Mouse (Mus musculus): ENCODE measurements around the gene 2410002F23Rik. TPM values are rescaled to one million over a fixed set of nuclear protein-coding genes. Genes with fewer than 3 reads are reported as not detected.
A peak's percentile ranks its signal among the peaks of the same experiment; 100 is the strongest.
"Not testable (repeated sequence)": the region's sequence is repeated elsewhere in the genome, so short reads cannot be mapped to it uniquely, and the experiment has no call there.

The 2410002F23Rik gene
- 100 to 1,000 TPM; 169 to 191 TPM for total RNA-seq (2021)

- intact Hi-C loops (cut with DNase I): no loop called here
- DNase-seq: peak; percentile 96
Observed at GRCm38 (mm10) chr7:44246055-44246983, at the start of gene 2410002F23Rik, which contains the start of gene 1700028J19Rik. Gene 2410002F23Rik (plus strand): TSS chr7:44246722. Gene 1700028J19Rik (minus strand): TSS chr7:44246695.

GRCm38 (mm10) chr7:44197891-44198290 is 48.6 kb upstream of the 2410002F23Rik start, which contains the start of gene Klk1b3:
Gene Klk1b3 (plus strand): TSS chr7:44198191.
- intact Hi-C loops (cut with DNase I): no loop called here
- no peak for DNase-seq

- intact Hi-C loops (cut with DNase I); DNase-seq: not testable (repeated sequence)
Observed at GRCm38 (mm10) chr7:44207135-44207534, 39.4 kb upstream of the 2410002F23Rik start, which contains the start of gene Klk1b4. Gene Klk1b4 (plus strand): TSS chr7:44207435.

DNA sequence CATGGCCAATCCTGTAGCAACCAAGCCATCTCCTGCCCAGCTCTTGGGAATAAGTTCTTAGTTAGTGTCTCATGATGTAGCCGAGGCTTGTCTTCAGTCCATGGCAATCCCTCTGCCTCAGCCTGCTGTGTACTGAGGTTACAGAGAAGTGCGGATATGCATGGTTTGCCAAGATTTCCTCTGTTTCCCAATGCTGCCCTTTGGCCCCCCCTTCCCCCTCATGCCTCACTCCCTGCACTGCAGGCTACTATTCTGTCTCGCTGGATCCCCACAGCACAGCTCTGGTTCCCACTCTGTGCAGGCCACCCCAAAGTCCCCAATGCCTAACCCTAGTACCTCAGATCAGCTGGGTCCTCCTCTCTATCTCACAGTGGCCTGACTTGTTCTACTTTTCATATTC is 38.2 kb upstream of the 2410002F23Rik start:
- intact Hi-C loops (cut with DNase I): no loop called here
- DNase-seq: no peak

- intact Hi-C loops (cut with DNase I): no loop called here
- DNase-seq: no peak
Observed at GRCm38 (mm10) chr7:44215645-44216044, 30.9 kb upstream of the 2410002F23Rik start, which contains the start of gene Klk1b5. Gene Klk1b5 (plus strand): TSS chr7:44215945.

- DNase-seq; intact Hi-C loops (cut with DNase I): not testable (repeated sequence)
Observed at GRCm38 (mm10) chr7:44221601-44222000, 24.9 kb upstream of the 2410002F23Rik start.

DNA sequence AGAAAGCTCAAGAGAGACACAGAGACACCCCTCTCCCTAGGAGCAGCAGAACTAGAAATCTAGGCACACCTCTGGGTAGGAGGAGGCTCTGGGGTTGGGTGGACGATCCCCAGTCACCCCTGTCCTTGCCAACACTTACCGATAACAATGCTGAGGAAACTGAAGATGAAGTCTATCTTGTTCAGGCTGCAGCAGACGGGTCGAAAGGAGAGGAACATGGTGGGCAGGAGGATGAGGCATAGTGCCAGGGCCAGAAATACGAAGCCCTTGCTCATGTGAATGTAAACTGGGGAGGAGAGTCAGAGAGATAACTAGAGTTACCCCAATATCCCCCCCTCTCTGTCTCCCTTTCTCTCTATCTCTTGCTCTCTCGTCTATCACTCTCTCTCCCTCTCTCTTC is 24.2 kb upstream of the 2410002F23Rik start:
- intact Hi-C loops (cut with DNase I); DNase-seq: not testable (repeated sequence)

DNA sequence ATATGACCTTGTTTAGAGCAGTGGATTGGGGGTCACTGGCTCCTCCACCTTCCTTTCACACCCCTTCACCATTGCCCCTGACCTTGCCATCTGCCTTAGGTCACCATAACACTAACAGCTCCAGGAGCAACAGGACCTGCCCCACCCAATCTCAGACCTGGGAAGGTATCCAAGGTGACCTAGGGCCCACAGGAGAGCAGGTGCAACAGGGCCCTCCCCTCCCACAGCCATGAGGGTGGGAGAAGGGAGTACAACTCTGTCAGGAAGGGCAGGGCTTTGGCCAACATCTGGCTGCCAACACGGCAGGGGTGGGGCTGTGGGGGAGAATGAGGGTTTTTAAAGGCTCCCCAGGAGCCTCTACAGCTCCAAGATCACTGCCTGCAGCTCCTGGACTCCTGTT is 21.4 kb upstream of the 2410002F23Rik start, which contains the start of gene Klk1:
Klk1 (plus strand) TSS at position 285 of the 400 bp plus-strand sequence.
- intact Hi-C loops (cut with DNase I): no loop called here
- DNase-seq: no peak

DNA sequence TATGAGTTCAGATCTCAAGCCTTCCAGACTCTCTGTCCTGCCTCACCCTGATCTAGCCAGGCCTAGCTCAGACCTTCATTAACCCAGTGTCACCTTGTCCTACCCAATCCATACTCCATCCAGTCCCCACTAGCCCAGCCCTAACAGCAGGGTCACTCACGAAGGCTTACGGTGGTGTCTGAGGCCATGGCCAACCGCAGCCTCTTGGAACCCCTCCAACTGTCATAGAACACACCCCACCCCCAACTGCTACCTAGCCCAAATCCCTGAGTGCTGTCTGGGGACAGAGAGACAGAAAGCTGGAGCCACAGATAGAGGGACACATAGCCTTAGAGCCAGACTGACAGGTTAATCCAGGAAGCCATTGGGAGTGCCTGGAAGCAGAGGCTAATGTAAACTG is 10.6 kb upstream of the 2410002F23Rik start, which contains the start of gene Gm36864:
Gm36864 (plus strand) TSS at position 269 of the 400 bp plus-strand sequence.
- no peak for DNase-seq
- intact Hi-C loops (cut with DNase I): no loop called here

DNA sequence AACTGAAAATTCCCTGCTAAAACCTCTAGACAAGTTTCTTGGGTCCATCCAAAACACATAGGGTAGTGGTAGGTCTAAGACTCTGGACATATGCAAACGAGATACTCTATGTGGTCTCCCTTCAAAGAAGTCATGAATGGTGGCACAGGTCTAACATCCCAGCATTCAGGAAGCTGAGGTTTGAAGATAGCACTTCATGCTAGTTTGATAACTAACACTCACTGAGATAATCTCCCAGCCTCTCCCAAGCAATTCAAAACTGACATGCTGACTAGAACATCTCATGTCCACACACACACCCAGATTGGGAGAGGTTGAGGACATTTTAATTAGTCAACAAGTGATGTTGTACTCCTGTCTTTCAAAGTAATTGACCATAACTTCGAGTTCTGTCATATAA is 6.6 kb upstream of the 2410002F23Rik start:
- no peak for DNase-seq
- intact Hi-C loops (cut with DNase I): no loop called here

DNA sequence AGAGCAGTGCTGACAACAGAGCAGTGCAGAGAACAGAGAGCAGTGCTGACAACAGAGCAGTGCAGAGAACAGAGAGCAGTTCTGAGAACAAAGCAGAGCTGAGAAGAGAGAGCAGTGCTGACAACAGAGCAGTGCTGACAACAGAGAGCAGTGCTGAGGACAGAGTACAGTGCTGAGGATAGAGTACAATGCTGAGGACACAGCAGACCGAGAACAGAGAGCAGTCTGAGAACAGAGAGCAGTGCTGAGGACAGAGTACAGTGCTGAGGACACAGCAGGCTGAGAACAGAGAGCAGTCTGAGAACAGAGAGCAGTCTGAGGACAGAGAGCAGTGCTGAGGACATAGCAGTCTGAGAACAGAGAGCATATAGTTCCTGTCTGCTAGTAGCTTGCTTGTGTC is 5.8 kb upstream of the 2410002F23Rik start:
- no peak for DNase-seq
- intact Hi-C loops (cut with DNase I): no loop called here

DNA sequence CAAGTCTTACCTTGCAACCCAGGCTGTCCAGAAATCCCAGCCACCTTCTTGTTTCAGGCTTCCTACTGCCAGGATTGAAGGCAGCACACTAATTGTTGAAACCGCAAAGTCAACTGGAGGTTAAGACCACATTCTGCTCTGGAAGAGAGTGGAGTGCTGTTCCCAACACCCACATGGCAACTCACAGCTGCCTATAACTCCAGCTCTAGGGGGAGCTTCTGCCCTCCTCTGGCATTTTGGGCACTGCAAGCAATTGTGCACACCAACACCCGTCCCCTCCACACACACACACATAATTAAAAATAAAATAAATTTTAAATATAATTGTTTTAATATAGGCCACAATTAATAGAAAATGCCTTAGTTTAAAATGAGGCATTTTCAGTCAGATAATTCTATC is 5.4 kb upstream of the 2410002F23Rik start:
- intact Hi-C loops (cut with DNase I): no loop called here
- no peak for DNase-seq

DNA sequence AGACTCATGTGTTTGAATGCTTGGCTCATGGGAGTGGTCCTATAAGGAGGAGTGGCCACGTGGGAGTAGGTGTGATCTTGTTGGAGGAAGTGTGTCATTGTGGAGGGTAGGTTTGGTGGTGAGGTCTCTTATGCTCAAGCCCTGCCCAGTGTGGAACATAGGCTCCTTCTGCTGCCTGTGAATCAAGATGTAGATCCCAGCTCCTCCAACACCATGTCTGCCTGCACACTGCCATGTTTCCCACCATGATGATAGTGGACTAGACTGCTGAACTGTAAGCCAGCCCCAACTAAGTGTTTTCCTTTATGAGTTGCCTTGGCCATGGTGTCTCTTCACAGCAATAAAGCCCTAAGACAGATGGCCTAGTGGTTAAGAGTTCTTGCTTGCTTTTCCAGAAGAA is 2.4 kb upstream of the 2410002F23Rik start:
- intact Hi-C loops (cut with DNase I): no loop called here
- no peak for DNase-seq

DNA sequence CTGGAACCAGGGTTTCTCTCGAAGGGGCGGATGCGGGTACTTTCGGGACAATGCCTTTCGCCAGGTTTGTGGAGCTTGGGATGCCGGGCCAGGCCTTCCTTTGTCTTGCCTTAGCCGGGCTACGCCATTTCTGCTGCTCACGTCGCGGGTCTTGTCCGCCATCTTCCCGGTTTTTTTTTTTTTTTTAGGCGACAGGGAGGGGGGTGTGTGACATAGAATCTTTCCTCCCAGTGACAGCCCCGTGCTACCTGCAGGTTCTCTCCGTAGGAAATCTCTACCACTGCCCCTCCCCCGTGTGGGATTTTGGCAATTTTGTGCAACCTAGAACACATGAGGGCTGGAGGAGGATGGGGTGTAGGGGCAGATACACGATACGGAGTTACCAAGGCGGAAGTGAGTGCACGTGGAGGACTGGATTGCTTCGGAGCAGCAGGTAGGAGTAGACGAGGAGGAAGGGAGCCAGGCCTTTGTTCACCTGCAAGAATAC is 505 bp downstream of the 2410002F23Rik start:
- intact Hi-C loops (cut with DNase I): no loop called here
- DNase-seq: no peak

DNA sequence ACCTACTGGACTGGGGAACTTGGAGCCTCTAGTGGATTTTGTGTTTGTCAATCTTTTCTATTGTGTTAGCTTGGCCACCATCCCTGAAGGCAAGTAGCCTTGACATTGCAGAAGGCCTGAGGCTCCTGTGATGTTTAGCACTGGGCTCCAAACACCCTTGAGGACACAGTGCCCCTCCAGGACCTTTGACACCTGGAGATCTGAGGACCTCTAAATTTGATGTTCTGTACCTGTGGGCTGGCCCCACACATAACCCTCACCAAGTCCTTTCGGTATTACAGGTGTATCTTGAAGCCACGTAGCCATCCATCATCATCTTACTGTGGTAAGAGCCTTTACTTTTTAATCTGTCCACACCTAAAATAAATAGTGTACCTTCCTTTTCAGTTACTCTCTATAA is 1.4 kb downstream of the 2410002F23Rik start:
- DNase-seq: no peak
- intact Hi-C loops (cut with DNase I): no loop called here

- intact Hi-C loops (cut with DNase I): no loop called here
- DNase-seq: no peak
Observed at GRCm38 (mm10) chr7:44249248-44249647, 2.7 kb downstream of the 2410002F23Rik start.

DNA sequence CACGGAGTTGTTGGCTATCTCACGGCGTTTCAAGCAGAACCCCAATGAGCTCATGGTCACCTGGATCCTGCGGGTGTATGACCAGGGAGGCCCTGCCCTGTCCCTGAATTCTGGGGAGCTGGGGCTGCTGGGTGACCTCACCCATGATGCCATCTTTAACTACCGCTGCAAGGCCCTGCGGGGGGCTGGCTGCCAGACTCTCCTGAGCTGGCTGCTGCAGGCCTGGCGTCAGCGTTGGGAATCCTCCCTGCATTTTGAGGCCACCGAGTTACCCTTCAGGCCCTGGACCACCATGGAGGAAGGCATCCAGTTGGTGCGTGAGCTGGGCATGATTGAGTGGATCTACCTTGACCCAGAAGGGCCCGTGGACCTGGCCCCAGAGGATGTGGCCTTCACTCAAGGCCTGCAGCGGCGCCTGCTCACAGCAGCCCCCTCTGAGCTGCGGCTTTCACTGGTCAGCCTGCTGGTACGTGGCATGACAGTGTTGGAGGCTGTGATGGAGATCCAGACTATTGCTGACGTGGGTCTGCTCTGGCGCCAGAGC is 4.3 kb downstream of the 2410002F23Rik start:
- DNase-seq; intact Hi-C loops (cut with DNase I): not testable (repeated sequence)

DNA sequence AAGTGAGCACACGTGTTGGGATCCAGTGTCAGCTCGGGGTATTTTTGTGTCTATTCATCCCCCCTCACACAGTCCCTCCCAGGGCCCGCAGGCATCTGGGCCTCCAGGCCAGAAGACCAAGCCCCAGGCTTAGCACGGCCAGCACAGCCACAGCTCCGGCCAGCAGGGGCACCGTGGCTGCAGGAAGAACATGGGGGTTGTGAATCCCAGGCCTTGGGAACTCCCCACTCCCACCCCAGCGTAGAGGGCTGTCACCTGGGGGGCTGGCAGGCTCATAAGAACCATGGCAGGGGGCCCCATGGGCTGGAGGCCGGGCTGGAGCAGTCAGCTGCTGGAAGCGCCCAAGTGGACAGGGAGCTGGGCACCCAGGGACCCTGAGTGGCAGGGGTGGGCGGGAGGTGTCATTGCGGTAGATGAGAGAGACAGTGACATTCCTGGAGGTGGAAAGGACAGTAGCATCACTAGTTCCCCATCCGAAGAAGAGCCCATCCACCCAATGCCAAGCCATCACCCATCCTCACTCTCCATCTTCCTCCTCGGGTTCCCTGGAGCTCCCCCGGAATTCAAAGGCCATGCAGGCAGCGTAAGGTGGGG is 6.6 kb downstream of the 2410002F23Rik start:
- intact Hi-C loops (cut with DNase I): no loop called here
- DNase-seq: peak; percentile 22

DNA sequence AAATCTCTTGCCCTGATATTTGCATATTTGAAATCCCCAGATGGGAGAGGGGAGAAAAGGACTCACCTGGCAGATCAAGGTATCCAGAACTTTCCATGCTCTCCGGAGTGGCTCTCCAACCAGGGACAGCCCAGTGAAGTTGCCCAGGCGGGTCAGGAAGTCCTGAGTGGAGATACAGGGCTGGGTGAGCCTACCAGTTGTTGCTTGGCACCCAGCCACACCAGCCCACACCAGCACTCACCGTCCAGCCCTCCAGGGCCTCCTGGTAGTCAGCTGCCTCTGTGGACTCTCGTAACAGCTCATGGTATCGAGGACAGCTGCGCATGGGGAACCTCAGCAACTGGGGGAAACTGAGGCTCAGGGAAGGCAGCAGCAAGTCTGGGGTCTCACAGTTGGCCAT is 8.4 kb downstream of the 2410002F23Rik start:
- no peak for DNase-seq
- intact Hi-C loops (cut with DNase I): no loop called here

- no peak for DNase-seq
- intact Hi-C loops (cut with DNase I): no loop called here
Observed at GRCm38 (mm10) chr7:44257278-44257677, 10.8 kb downstream of the 2410002F23Rik start, which contains the start of gene Acp4. Gene Acp4 (minus strand): TSS chr7:44257378.

- intact Hi-C loops (cut with DNase I): loop anchor here (5.0 to 10.0 kb wide), 2 partner anchors 54 to 227 kb away; partner anchors contain the start of gene Shank1
- no peak for DNase-seq
Observed at GRCm38 (mm10) chr7:44260410-44260809, 13.9 kb downstream of the 2410002F23Rik start.

Data from left cerebral cortex, postnatal 4 days (tissue).